Mouse (Mus musculus): ENCODE results near the gene Ddo.

Ddo gene

DNA sequence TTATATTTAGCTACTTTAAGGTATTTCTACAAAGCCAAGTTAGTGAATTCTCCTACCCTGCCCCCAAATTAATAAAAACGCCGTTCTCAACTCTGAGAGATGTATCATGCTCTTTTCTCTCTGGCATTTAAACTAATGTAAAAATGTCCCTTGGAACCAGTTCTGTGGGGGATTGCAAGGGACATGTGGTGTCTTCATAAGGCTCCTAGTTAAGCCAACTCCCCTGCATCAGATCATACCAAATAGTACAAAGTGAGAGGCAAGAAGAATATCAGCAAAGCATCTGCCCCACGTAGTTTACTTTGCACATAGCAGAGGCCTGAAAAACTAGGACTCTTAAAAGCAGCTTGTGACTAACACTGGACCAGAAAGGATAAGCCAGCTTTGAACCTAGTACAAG lies 86.9 kb downstream of the Ddo start:
- DNase-seq (ENCODE audit: low spot score in 2 of 2), result no peak

DNA sequence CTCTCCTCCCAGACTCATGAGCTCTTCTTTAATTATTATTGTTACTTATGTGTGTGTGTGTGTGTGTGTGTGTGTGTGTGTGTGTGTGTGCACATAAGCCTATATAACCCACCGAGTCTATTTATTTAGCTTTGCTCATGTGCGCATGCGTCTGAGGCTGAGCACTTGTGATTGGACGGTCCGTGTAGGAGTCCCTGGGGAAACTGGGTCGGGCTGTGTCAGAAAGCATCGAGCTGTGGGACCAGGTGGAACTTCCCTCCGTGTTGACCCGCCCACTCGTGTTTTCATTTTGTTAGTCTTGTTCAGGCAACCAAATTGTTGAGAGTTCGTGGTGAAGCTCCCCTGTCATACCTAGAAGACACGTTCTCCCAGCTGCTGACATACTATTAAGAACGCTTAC lies 88.6 kb downstream of the Ddo start:
- DNase-seq (ENCODE audit: low spot score in 2 of 2), result no peak

DNA sequence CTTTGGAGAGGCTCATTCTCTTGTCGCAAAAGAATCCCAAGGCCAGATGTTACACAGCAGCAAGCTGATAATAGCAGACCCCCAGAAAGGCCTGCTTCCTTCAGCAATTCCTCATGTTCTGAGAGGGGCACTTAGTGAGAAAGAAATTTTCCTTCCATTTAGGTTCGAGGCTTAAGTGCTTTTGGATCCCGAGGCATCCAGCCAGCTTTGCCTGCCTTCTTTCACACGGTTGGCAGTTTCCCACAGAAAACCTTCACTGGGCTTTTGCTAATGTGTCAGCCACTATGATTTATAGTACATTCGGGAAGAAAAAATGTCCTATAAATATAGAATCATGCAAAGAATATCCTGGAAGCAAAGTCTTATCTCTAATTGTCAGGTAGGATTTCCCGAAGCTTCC lies 89.3 kb downstream of the Ddo start:
- DNase-seq (ENCODE audit: low spot score in 2 of 2), result no peak

DNA sequence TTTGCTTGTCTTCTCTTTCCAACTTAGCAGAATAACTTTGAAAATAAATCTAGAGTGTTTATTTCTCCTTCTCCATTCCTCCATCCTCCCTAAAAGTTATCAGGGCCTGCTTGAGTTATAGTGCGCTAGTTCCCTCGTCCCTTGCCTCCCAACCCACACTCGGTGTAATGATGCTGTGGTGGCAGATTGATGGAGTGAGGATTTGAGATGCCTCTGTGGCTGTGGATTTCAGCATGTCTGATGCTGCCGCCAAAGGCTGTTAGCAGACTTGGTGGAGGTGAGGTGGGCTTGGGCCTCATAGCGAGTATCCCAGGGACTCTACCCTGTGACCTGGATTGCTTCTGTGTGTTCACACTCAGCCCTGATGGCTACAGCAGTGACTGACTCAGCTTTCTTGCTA lies 91.1 kb downstream of the Ddo start:
- DNase-seq (ENCODE audit: low spot score in 2 of 2), result no peak

DNA sequence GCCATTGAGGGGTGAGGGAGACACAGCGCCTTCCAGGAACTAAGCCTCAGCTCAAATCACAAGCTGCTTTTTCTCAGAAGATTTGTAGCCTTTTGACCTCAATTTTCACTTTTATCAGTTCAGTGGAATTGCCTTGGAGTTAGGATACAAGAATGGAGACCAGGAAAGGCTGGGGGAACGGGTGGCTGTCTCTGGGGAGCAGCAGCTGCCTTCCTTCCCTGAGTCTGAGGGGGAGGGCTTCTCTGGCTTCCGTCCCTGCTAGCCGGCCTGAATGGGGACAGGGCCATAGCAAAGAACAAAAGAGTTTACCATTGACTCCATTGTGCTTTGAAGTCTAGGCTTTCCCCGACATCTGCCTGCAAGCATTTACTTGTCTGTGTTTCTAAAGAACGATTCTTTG lies 94.5 kb downstream of the Ddo start:
- DNase-seq (ENCODE audit: low spot score in 2 of 2), result no peak

DNA sequence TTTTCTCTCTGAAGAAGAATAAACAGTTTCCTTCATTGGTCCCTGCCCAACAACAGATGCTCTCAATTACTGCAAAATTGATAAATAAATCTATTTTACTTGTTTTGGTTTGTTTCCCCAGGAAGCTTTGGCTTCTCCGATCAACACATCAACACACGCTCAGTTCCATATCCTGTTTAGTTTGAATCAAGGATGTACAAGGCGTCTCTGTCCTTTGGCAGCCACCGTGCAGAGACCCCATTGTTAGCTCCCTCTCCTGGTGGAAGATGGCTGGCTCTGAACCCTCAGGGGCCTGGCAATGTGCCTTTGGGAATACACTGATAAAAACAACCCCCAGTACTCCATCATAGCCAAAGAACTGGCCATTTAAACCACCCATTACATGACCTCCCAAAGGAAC lies 95.3 kb downstream of the Ddo start:
- DNase-seq (ENCODE audit: low spot score in 2 of 2), result peak in 1 of 2 experiments; percentile 15

DNA sequence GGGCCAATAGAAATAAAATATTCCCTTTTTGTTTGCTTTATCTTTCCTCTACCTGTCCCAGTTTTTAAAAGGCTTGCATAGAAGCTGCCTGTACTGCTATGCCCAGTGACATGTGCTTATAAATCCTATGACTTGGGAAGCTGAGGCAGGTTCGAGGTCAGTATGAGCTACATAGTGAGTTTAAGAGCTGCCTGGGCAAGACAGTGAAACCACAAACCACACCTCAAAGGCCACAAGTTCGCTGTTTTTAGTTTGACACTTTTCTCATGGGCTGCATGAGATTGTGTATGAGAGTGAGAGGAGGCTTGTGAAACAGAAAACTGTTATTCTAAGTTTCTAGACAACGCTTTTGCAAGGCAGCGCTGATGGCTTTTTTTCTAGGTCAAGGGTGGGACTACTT lies 95.7 kb downstream of the Ddo start:
- no peak for DNase-seq (ENCODE audit: low spot score in 2 of 2)

DNA sequence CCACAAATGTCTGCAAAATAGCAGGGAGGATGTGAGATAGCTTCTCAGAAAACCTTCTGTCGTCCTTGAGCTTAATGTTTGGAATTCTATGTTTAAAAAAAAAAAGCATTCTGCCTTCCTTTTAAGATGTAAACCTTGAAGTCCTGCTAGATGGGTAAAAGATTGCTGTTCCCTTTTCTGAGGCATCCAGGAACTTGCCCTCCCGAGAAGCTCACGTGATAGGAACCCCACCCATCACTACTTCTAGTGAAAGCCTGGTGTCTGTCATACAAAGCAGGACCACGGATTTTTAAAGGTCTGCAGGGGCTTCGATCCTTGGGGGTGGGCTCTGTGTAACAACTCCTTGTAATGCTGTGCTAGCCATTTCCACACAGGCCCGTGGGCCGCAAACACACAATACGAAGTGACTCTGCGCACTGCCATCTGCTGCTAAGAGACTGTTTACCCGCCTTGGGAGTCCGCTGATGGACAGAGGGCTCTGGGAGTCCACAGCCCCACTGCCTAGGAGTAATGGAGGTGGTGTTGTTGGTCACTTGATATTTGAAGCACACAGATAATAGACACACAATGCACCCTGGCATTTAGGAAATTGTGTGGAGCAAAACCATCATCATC lies 96.6 kb downstream of the Ddo start:
- DNase-seq (ENCODE audit: low spot score in 2 of 2), result no peak

DNA sequence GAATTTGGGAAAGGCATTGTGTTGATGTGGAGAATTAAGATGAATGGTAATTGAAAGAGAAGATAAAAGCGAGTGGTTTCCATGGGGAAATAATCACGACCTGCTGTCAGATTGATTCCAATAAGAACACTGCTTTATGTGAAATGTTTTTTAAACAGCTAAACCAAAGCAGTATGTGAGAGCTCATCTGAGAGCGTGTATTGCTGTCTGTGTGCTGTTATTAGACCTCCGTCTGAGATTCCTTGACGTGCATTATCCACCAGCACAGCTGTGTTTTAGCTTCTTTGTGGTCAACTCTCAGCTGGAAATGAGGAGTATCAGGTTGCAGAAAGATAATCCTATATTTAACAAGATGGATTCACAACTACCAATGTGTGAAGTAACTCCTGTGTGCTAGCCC lies 97.2 kb downstream of the Ddo start:
- DNase-seq (ENCODE audit: low spot score in 2 of 2), result no peak

DNA sequence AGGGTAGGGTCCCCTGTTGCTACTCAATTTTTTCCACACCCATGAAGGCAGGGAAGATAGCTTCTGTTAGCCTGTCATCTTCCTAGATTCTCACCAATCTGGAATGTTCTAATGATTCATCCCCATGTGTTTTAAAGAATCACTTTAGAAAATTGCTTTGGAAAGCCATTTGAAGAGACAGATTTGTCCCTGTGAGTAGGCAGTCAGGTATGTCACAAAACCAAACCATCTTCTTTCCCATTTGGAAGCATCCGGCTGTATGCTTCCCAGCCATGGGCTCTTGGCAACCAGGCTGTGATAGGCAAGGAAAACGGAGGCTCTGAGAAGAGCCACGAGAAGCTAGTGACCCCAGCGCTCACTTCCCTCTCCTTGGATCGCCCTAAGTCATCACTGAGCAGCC lies 100.4 kb downstream of the Ddo start:
- DNase-seq (ENCODE audit: low spot score in 2 of 2), result no peak

Measured in cerebellum, postnatal 4 days (tissue).